In the genomic region with DNA sequence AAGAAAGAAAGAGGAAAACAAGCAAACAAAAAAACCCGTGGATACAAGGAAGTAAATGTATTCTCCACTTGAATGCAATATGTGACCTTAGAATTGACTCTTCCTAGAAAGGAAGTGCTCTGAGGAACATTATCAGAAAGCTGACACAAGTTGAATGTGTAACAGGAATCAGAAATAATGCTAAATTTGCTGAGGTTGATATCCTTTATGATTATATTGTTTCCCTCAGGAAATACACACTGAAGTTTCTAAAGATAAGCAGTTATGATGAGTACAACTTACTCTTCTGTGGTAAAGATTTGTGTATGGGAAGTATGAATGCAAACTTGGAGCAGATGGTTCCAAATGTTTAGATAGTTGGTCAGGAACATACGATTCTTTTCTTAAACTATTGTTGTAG, we compare ENCODE assay signal across 19 mouse cellular contexts. TPM values are rescaled to one million over a fixed set of nuclear protein-coding genes. Genes with fewer than 3 reads are reported as not detected.
"Had no signal": no experiment of that assay in that cellular context is flagged by ENCODE, and none has a peak within 500 bp of the region (broad histone marks: within the 10 kb centered on the region; RNA-seq: fewer than 3 reads in every experiment).

No protein-coding gene starts in this region.

- H3K9me3 ChIP-seq: liver, embryonic 13.5 days; liver, embryonic 15.5 days; megakaryocyte, embryonic 14.5 days; midbrain, embryonic 13.5 days; neural tube, embryonic 13.5 days; neural tube, embryonic 15.5 days; stomach, embryonic 15.5 days had no signal

- H3K4me3 ChIP-seq: liver, embryonic 13.5 days; liver, embryonic 15.5 days; megakaryocyte, embryonic 14.5 days; midbrain, embryonic 13.5 days; myocyte; neural tube, embryonic 13.5 days; neural tube, embryonic 15.5 days; stomach, embryonic 15.5 days had no signal

- H3K27me3 ChIP-seq: liver, embryonic 13.5 days; liver, embryonic 15.5 days; megakaryocyte, embryonic 14.5 days; midbrain, embryonic 13.5 days; neural tube, embryonic 13.5 days; neural tube, embryonic 15.5 days; stomach, embryonic 15.5 days had no signal

- DNase-seq: liver, embryonic 13.5 days; lung, adult 18-20 months; lung, embryonic 14.5 days; lung, postnatal 10 days; lung, postnatal 4 days; retina, postnatal 1 day; right cerebral cortex, adult 18-20 months; right cerebral cortex, postnatal 14 days; thymus, adult 2 months; thymus, postnatal 25 days had no signal

- H3K4me1 ChIP-seq: midbrain, embryonic 13.5 days; neural tube, embryonic 13.5 days; neural tube, embryonic 15.5 days; stomach, embryonic 15.5 days had no signal

- H3K9ac ChIP-seq: liver, embryonic 13.5 days; liver, embryonic 15.5 days; lung, embryonic 14.5 days; midbrain, embryonic 13.5 days; neural tube, embryonic 13.5 days; neural tube, embryonic 15.5 days; stomach, embryonic 15.5 days had no signal

- H3K27ac ChIP-seq: liver, embryonic 13.5 days; liver, embryonic 15.5 days; midbrain, embryonic 13.5 days; neural tube, embryonic 13.5 days; neural tube, embryonic 15.5 days; stomach, embryonic 15.5 days; stomach, postnatal 0 days had no signal

RNA-seq across cellular contexts. Expression of gene Plekhd1, which starts 24.0 kb away (rescaled TPM):
- total RNA-seq: megakaryocyte progenitor cell, adult 5-6 weeks had no signal
- polyA plus RNA-seq: myocyte had no signal
